Comparison of ENCODE assay signal across 20 mouse cellular contexts in the genomic region with DNA sequence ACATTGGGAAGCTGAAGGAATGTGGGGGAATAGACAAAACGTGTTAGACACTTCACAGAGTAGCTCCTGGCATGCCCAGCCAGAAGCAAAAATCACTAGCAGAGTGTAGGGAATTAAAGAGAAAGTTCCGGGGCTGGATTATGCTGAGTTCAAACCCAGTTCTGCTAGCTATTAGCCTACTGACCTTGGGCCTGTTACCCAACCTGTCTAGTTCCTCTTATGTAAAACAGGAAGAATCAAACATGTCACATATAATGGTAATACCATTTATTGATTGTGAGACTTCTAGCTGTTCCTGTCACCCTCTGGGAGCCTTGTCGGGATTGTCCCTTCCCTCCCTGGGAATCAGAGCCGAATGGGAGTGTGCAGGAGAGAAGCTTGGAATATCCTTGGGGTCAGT. TPM values are rescaled to one million over a fixed set of nuclear protein-coding genes. Genes with fewer than 3 reads are reported as not detected.
"Had no signal": no experiment of that assay in that cellular context is flagged by ENCODE, and none has a peak within 500 bp of the region (broad histone marks: within the 10 kb centered on the region; RNA-seq: fewer than 3 reads in every experiment).

No protein-coding gene starts in this region.

- ATAC-seq: intestine, postnatal 0 days; midbrain, embryonic 15.5 days had no signal

- H3K36me3 ChIP-seq: kidney, embryonic 15.5 days; limb, embryonic 10.5 days; limb, embryonic 13.5 days; liver, embryonic 15.5 days; lung, embryonic 15.5 days; midbrain, embryonic 12.5 days; midbrain, embryonic 15.5 days; neural tube, embryonic 13.5 days; stomach, embryonic 15.5 days had no signal

- H3K27ac ChIP-seq: kidney, embryonic 15.5 days; limb, embryonic 10.5 days; limb, embryonic 13.5 days; liver, embryonic 15.5 days; lung, embryonic 15.5 days; midbrain, embryonic 12.5 days; midbrain, embryonic 15.5 days; neural tube, embryonic 13.5 days; stomach, embryonic 15.5 days had no signal

- DNase-seq: kidney, adult 8-10 months; kidney, postnatal 10 days; kidney, postnatal 4 days; lung, postnatal 10 days; retina, postnatal 1 day; right cerebral cortex, postnatal 25 days; spleen, adult 18-20 months; thymus, postnatal 25 days had no signal

- H3K4me3 ChIP-seq: kidney, embryonic 15.5 days; limb, embryonic 10.5 days; limb, embryonic 13.5 days; liver, embryonic 15.5 days; lung, embryonic 15.5 days; midbrain, embryonic 12.5 days; midbrain, embryonic 15.5 days; myocyte; neural tube, embryonic 13.5 days; stomach, embryonic 15.5 days had no signal

- H3K4me1 ChIP-seq: limb, embryonic 13.5 days; liver, embryonic 15.5 days; midbrain, embryonic 12.5 days; midbrain, embryonic 15.5 days; neural tube, embryonic 13.5 days had no signal

RNA-seq across cellular contexts. Expression of a gene that starts 7.7 kb away (rescaled TPM):
- polyA plus RNA-seq: liver, embryonic 11.5 days had no signal
